Mouse (Mus musculus): ENCODE data around the gene Slc2a3. TPM values are rescaled to one million over a fixed set of nuclear protein-coding genes. Genes with fewer than 3 reads are reported as not detected.
A peak's percentile ranks its signal among the peaks of the same experiment; 100 is the strongest.

Gene Slc2a3
- total and polyA plus RNA-seq, 2 experiments from 2014 or later: 48.9 to 129 TPM

GRCm38 (mm10) chr6:122819306-122820070, 18.0 kb upstream of the Slc2a3 start, which contains the start of gene Foxj2:
Foxj2 (plus strand) TSS chr6:122819914.
- H3K4me3 ChIP-seq (ENCODE audit: low read length): peak within 1 kb of the TSS; percentile 99

GRCm38 (mm10) chr6:122813640-122814039, 12.2 kb upstream of the Slc2a3 start:
- no peak overlapping the region for H3K27ac ChIP-seq
- H3K9me3 ChIP-seq (ENCODE audit: low read length): no peaks in the 10 kb centered on the region
- no peaks in the 10 kb centered on the region for H3K36me3 ChIP-seq (ENCODE audit: insufficient read depth, low read length)
- H3K27me3 ChIP-seq (ENCODE audit: insufficient read depth, low read length): no peaks in the 10 kb centered on the region
- H3K9ac ChIP-seq (replicated peaks; ENCODE audit: low read length): no peak overlapping the region
- no peaks in the 10 kb centered on the region; the same call in 1 of the 2 replicates for H3K4me1 ChIP-seq (ENCODE audit: insufficient read depth, low read length)
- ATAC-seq (no peak), DNase-seq (ENCODE audit: low spot score) (no peak)
- WGBS: 87% methylated on average over 4 of the region's 4 CpGs
- no peak overlapping the region for H3K4me3 ChIP-seq (ENCODE audit: low read length)
- H3K4me2 ChIP-seq (ENCODE audit: low read depth, low read length): no peak overlapping the region
- no peak for TF ChIP-seq CTCF (IDR thresholded peaks at IDR 0.05; ENCODE audit: low read depth)

More at GRCm38 (mm10) chr6:122819306-122820070, 18.0 kb upstream of the Slc2a3 start, which contains the start of gene Foxj2:
- no peak for TF ChIP-seq CTCF (IDR thresholded peaks at IDR 0.05; ENCODE audit: low read depth)
- peak within 1 kb of the TSS; percentile 99 for H3K4me2 ChIP-seq (ENCODE audit: low read depth, low read length)
- H3K27ac ChIP-seq: peak within 1 kb of the TSS; percentile 74
- H3K9me3 ChIP-seq (ENCODE audit: low read length): no peaks in the 10 kb centered on the region
- 1% methylated on average over 54 of the region's 61 CpGs for WGBS
- no peaks in the 10 kb centered on the region for H3K36me3 ChIP-seq (ENCODE audit: insufficient read depth, low read length)
- H3K27me3 ChIP-seq (ENCODE audit: insufficient read depth, low read length): no peaks in the 10 kb centered on the region
- H3K9ac ChIP-seq (replicated peaks; ENCODE audit: low read length): peak within 1 kb of the TSS; percentile 94
- peak; percentile 87 for ATAC-seq
- peak; percentile 78 for DNase-seq (ENCODE audit: low spot score)
- H3K4me1 ChIP-seq (ENCODE audit: insufficient read depth, low read length): peaks cover 12% of the 10 kb centered on the region

DNA sequence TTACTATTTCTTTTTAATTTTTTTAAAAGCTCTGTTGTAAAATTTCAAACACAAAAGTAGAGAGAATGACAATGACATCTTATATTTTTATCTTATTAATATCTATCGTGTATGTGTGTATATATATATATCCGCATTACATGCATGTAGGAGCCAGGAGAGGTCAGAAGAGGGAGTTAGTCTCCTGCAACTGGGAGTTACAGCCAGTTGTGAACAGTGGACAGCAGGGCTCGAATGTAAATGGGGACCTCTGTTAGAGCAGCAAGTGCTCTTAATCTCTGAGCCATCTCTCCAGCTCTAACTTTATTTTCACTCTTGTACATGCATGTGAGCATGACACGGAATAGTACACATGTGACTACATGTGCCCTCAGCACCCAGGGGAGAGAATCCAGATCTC, 11.3 kb upstream of the Slc2a3 start:
- H3K4me2 ChIP-seq (ENCODE audit: low read depth, low read length): no peak overlapping the region
- H3K36me3 ChIP-seq (ENCODE audit: insufficient read depth, low read length): no peaks in the 10 kb centered on the region
- H3K27me3 ChIP-seq (ENCODE audit: insufficient read depth, low read length): no peaks in the 10 kb centered on the region
- H3K4me1 ChIP-seq (ENCODE audit: insufficient read depth, low read length): no peaks in the 10 kb centered on the region; the same call in 1 of the 2 replicates
- no peak overlapping the region for H3K4me3 ChIP-seq (ENCODE audit: low read length)
- 90% methylated on average over 4 of the region's 4 CpGs for WGBS
- ATAC-seq (no peak), DNase-seq (ENCODE audit: low spot score) (no peak)
- H3K9ac ChIP-seq (replicated peaks; ENCODE audit: low read length): no peak overlapping the region
- no peak overlapping the region for H3K27ac ChIP-seq
- H3K9me3 ChIP-seq (ENCODE audit: low read length): no peaks in the 10 kb centered on the region
- peak; percentile 23; the same call in 1 of the 2 replicates for TF ChIP-seq CTCF (IDR thresholded peaks at IDR 0.05; ENCODE audit: low read depth)

DNA sequence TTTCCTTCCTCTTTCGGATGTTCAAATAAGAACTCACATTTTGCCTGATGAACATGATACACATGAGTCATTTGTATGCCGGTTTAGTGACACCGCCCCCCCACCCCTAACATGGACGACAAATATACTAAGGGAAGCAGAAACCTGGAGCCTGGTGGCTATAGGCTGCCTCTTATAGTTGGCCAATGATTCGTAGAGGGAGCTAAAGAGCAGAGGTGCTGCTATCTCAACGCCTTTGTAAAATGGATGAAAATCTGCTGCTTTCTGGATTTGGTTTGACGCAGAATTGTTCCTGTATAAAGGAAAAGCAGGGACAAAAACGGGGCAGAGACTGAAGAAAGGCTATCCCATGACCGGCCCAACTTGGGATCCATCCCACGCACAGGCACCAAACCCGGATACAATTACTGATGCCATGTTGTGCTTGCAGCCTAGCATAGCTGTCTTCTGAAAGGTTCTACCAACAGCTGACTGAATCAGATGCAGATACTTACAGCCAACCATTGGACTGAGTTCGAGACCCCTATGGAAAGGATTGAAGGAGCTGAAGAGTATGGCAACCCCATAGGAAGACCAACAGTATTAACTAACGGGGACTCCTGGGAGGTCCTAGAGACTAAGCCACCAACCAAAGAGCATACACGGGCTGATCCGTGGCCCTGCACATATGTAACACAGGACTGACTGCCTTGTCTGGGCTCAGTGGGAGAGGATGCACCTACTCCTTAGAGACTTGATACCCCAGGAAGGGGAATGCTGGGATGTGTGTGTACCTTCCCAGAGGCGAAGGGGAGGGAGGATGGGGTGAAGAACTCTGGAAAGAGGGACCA, 10.5 kb upstream of the Slc2a3 start:
- peak overlapping the region; percentile 63 for H3K4me2 ChIP-seq (ENCODE audit: low read depth, low read length)
- no peaks in the 10 kb centered on the region for H3K27me3 ChIP-seq (ENCODE audit: insufficient read depth, low read length)
- DNase-seq (ENCODE audit: low spot score): peak; percentile 75
- 26% methylated on average over 16 of the region's 16 CpGs for WGBS
- peak overlapping the region; percentile 73 for H3K4me3 ChIP-seq (ENCODE audit: low read length)
- peak; percentile 57 for TF ChIP-seq CTCF (IDR thresholded peaks at IDR 0.05; ENCODE audit: low read depth)
- no peak for ATAC-seq
- H3K36me3 ChIP-seq (ENCODE audit: insufficient read depth, low read length): no peaks in the 10 kb centered on the region
- H3K9ac ChIP-seq (replicated peaks; ENCODE audit: low read length): peak overlapping the region; percentile 65; the same call in 1 of the 2 replicates
- no peaks in the 10 kb centered on the region for H3K9me3 ChIP-seq (ENCODE audit: low read length)
- H3K27ac ChIP-seq: peak overlapping the region; percentile 97
- no peaks in the 10 kb centered on the region; the same call in 1 of the 2 replicates for H3K4me1 ChIP-seq (ENCODE audit: insufficient read depth, low read length)

- TF ChIP-seq CTCF (IDR thresholded peaks at IDR 0.05; ENCODE audit: low read depth): no peak
- no peaks in the 10 kb centered on the region for H3K9me3 ChIP-seq (ENCODE audit: low read length)
- peak overlapping the region; percentile 73 for H3K4me3 ChIP-seq (ENCODE audit: low read length)
- H3K27ac ChIP-seq: peak overlapping the region; percentile 97
- peak; percentile 92 for DNase-seq (ENCODE audit: low spot score)
- no peaks in the 10 kb centered on the region for H3K27me3 ChIP-seq (ENCODE audit: insufficient read depth, low read length)
- H3K4me1 ChIP-seq (ENCODE audit: insufficient read depth, low read length): no peaks in the 10 kb centered on the region; the same call in 1 of the 2 replicates
- WGBS: under 1% methylated on average over 38 of the region's 38 CpGs
- H3K36me3 ChIP-seq (ENCODE audit: insufficient read depth, low read length): no peaks in the 10 kb centered on the region
- peak overlapping the region; percentile 63 for H3K4me2 ChIP-seq (ENCODE audit: low read depth, low read length)
- peak; percentile 93 for ATAC-seq
- peak overlapping the region; percentile 65 for H3K9ac ChIP-seq (replicated peaks; ENCODE audit: low read length)
Observed at GRCm38 (mm10) chr6:122811280-122811652, 9.8 kb upstream of the Slc2a3 start.

DNA sequence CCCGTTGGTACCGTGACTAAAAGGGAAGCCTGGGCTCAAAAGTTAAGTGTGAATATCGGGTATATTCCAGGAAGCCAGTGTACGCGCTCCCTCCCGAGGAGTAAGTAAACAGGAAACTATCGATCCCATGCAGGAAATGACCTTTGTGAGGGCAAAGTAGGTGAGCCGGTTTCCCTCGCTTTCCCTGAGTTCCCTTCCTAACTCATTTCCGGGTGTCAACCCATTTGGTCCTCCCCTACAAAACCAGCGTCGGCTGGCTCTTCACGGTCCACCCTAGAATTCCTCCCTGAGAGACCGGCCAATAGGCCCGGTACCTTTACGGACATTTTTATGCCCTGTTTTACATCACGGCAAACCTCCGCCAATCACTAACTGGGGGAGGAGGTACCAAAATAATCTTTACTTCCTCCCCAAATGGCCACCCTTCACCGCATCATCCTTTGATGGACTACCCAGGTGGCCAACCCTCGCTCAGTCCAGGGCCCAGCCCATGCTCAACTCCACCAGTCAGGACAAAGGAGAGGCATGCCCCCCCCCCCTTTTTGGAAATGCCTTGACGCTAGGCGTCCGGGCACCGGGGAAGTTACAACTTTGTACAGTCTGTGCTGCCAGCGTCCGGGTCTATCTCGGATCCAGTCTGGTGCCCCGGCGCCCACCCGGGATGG, 9.3 kb upstream of the Slc2a3 start:
- Histone ChIP-seq H3K27ac (peak overlapping the region; percentile 97), H3K9me3 (ENCODE audit: low read length) (no peaks in the 10 kb centered on the region), H3K9ac (replicated peaks; ENCODE audit: low read length) (peak overlapping the region; percentile 65), H3K4me1 (ENCODE audit: insufficient read depth, low read length) (no peaks in the 10 kb centered on the region; the same call in 1 of the 2 replicates), H3K4me2 (ENCODE audit: low read depth, low read length) (peak overlapping the region; percentile 63), H3K4me3 (ENCODE audit: low read length) (peak overlapping the region; percentile 73), H3K36me3 (ENCODE audit: insufficient read depth, low read length) (no peaks in the 10 kb centered on the region), H3K27me3 (ENCODE audit: insufficient read depth, low read length) (no peaks in the 10 kb centered on the region)
- DNase-seq (ENCODE audit: low spot score) (peak; percentile 97), ATAC-seq (peak; percentile 99)
- TF ChIP-seq CTCF (IDR thresholded peaks at IDR 0.05; ENCODE audit: low read depth): 0 out of 2 replicates have a peak, but pooled peaks have one; percentile 13
- 1% methylated on average over 30 of the region's 30 CpGs for WGBS

Data from hindbrain, postnatal 0 days (tissue).